Mouse (Mus musculus) mouse embryonic stem cell (cell line): ENCODE results near the gene Btbd7.

Experiments
- in situ Hi-C, 2 experiments: fragments of 300-500 bp; cut with MboI; formaldehyde crosslinking; loops; 1 replicate in 1 of 2; 3 replicates in 1 of 2; pipeline ENCODE4 v1.14.3; 2019 to 2020; ENCODE audit warnings: low sequenced_read_pairs in 2 of 2, low pct_unique_long_range_greater_than_20kb in 1 of 2, mixed read lengths in 1 of 2; ENCODE audit not compliant: unreplicated experiment in 1 of 2

The Btbd7 gene

DNA sequence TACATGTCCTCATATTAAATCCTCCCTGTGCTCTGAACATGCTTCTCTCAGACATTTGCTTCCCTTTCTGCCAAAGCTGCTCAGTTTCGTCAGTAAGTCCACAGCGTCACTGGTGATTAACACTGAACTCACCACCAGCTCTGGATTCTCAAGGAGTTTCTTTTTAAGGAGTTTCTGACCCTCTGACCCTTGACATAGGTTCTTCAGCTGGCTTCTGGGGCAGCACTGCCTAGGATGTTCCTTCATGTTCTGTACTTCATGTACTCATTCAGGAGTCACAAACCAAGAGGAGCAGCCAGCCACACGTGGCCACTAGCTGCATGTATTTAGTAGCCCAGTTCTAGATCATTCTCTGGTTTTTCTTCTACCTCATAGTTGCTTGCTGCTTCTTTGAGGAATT lies 130.0 kb downstream of the Btbd7 start:
- in situ Hi-C loops, result no loop called here

DNA sequence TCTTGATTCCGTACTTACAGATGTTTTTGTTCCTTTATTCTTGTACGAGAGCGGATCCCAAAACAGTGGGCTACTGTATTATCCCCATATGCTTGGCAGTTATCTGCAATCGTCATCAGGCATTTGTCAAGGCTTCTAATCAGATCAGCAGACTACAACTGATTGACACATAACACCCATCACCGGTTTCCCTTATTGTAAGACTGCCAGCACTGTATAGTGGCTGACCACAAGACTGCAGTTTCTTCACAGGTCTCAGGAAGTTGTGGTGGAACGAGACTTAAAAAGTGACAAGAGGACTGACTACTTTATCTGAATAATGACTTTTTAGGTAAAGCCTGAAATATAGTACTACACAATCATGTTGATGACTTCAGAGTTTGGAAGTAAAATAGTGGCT lies 133.4 kb downstream of the Btbd7 start:
- in situ Hi-C loops, result no loop called here

DNA sequence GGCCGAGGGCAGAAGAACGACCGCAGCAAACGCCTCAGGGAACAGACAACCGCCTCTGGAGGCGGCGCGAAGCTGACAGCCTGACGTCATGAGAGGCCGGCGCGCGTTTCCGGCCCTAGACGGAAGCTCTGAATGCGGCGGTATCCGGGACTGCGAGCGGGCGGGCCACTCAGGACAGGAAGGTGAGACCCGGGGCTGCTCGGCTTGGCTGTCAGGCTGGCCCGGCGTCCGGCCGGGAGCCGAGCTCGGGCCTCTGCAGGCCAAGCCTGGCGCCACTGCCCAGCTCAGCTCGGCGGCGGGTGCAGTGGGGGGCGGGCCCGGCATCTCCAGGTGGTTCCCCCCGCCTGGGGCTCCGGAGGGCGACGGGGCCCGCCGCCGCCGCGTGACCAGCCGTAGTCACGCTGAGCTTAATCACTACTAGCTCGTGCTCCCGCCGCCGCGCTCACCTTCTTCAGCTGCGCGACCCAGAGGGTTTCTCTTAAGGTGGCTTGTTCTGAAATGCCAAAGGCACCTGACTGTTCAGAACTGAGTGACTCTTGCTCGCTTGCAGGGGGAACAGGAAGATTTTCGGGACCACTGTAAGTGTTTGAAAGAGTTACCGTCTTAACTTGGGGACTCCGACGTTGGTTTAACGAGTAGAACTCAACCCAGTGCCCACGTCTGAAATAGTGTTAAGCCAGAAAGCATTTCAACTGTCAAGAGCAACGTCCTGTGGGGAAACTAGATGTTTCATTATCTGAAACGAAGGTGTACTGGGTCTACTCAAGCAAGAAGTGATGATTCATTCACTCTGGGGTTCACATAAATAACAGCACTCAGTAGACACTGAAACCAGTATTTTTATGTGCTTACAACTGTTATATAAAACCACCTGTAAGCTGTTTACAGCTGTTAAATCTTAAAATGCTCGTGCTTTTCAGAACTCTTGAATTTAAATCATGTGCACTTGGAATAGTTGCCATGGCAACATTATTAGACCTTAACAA lies 134.4 kb downstream of the Btbd7 start, which contains the start of the genes Moap1 and Tmem251:
Moap1 (minus strand) TSS at position 73 of the 986 bp plus-strand sequence.
Tmem251 (plus strand) TSS at position 174 of the 986 bp plus-strand sequence.
- in situ Hi-C loops, result no loop called here

GRCm38 (mm10) chr12:102743036-102743588 lies 135.2 kb downstream of the Btbd7 start:
- in situ Hi-C loops, result no loop called here

DNA sequence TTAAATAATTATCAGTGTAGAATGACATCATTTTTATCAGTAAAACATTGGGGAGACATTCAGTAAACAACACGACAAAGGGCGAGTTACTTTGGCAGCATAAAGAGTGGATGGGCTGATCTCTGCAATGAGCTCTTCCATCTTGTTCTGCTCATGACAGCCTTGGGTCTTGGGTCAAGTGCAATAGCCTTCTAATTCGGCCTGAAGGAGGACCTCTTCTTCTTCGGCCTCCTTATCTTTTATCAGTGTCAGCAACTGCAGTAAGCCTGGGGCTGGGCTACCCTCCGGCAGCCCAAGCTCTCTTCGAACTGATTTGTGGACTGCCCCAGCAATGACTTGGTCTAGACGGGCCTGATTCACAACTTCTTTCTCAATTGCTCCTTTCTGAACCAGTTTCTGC lies 136.2 kb downstream of the Btbd7 start:
- in situ Hi-C loops, result no loop called here

GRCm38 (mm10) chr12:102740285-102740684 lies 138.0 kb downstream of the Btbd7 start:
- in situ Hi-C loops, result no loop called here

GRCm38 (mm10) chr12:102739096-102739495 lies 139.2 kb downstream of the Btbd7 start:
- in situ Hi-C loops, result no loop called here

DNA sequence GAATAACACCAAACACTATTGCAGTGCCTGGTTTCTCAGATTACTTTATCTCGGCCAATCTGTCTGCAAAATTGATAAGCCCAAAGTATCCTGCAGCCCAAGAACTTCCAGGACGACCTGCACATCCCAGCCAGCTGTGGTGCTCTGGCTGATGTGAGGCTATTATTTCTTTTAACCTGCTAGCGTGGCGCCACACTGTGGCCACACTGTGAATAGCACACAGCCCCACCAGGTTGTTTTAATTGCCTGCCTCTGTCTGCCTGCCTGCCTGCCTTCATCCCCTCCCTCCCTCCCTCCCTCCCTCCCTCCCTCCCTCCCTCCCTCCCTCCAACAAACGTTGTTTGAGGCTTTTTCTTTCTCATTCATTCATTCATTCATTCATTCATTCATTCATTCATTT lies 144.9 kb downstream of the Btbd7 start:
- in situ Hi-C loops, result no loop called here

DNA sequence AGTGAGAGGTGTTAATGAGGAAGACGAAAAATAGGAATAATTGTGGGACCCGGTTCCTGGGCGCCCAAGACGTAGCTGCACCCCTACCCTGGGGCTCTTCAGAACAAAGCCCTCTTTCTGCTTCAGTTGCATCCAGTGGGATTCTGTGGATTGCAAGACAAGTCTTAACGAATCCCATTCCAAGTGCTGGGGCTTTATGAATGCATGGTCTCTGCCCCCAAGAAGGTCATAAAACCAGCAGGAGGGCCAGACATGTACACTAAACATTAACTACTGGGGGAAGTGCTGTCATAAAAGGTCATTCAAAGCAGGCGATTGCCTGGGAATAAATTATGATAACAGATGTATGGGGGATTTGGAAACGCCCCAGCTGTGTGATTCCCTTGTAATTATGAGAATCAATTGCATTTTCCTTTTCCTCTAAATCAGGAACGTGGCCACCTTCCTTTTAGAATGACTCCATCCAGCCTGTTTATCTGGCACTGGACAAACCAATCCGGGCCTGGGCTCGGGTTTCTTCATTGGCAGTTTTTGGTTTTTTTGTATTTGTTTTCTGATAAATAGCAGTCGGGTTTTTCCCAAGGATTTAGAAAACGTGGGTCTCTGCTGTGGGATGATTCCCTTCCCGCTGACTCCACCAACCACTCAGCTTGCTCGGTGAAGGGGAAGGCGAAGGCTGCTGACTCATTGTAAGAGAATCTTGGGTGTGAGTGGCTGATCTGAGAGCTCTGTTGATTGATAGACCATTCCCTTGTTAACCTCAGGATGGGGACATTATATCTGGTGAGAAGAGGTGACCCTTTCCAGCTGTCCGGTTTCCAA lies 147.3 kb downstream of the Btbd7 start:
- in situ Hi-C loops, result no loop called here
